Mouse (Mus musculus) hindbrain, embryonic 15.5 days (tissue): ENCODE results near the gene Tmf1. TPM values are rescaled to one million over a fixed set of nuclear protein-coding genes. Genes with fewer than 3 reads are reported as not detected.

ENCODE experiments used
- ATAC-seq: fragments of 200-750 bp; cut with Nextera tagmentation; 2 replicates; pipeline ENCODE4 v1.8.0; 2017; ENCODE audit warnings: low read depth, moderate number of reproducible peaks, moderate TSS enrichment; ENCODE audit not compliant: low FRiP score
- H3K27ac ChIP-seq: fragments of 300-500 bp; sonication (generic); replicated peaks from 2 replicates; pipeline ENCODE4 v1.5.1; 2015; ENCODE audit warnings: mild to moderate bottlenecking, inconsistent platforms
- H3K27me3 ChIP-seq: fragments of 300-500 bp; sonication (generic); 2 replicates; pipeline ENCODE4 v1.6.1; 2015; ENCODE audit warnings: control low read depth, inconsistent platforms
- H3K36me3 ChIP-seq: fragments of 300-500 bp; sonication (generic); 2 replicates; pipeline ENCODE4 v1.6.1; 2015; ENCODE audit warnings: control low read depth, inconsistent platforms
- H3K4me1 ChIP-seq: fragments of 300-500 bp; sonication (generic); replicated peaks from 2 replicates; pipeline ENCODE4 v1.6.1; 2015; ENCODE audit warnings: control low read depth, inconsistent platforms
- H3K4me2 ChIP-seq: fragments of 300-500 bp; sonication (generic); 2 replicates; pipeline ENCODE4 v1.6.1; 2015; ENCODE audit warnings: moderate library complexity, mild to moderate bottlenecking, inconsistent platforms
- H3K4me3 ChIP-seq: fragments of 300-500 bp; sonication (generic); 2 replicates; pipeline ENCODE4 v1.5.1; 2015; ENCODE audit warnings: mild to moderate bottlenecking, inconsistent platforms
- H3K9ac ChIP-seq: fragments of 300-500 bp; sonication (generic); 2 replicates; pipeline ENCODE4 v1.6.1; 2015; ENCODE audit warnings: inconsistent platforms
- H3K9me3 ChIP-seq: fragments of 300-500 bp; sonication (generic); 2 replicates; pipeline ENCODE4 v1.6.1; 2016; ENCODE audit warnings: control low read depth, inconsistent platforms
- WGBS: fragments of 180-500 bp; shearing (Covaris S2); methylation state at CpG from one replicate; pipeline ENCODE4 v1.1.7; 2015; 5-methylcytosine and 5-hydroxymethylcytosine counted together
- polyA plus RNA-seq: library from polyadenylated mRNA; unstranded; fragments of >200 nt; fragmentation: Nextera tagmentation; extraction: Ambion mirVana; gene quantifications from 2 replicates; pipeline ENCODE4 v1.2.1, GENCODE M21; 2015

The Tmf1 gene
- polyA plus RNA-seq, 1 experiment from 2014 or later, result 33.0 TPM

- Histone ChIP-seq H3K36me3 (peaks cover 4% of the 10 kb centered on the region; the same call in 1 of the 2 replicates), H3K9ac (peak overlapping the region; percentile 73), H3K4me1 (peaks cover 28% of the 10 kb centered on the region), H3K27ac (no peak overlapping the region; the same call in 1 of the 2 replicates), H3K4me3 (peak overlapping the region; percentile 81), H3K27me3 (no peaks in the 10 kb centered on the region), H3K9me3 (no peaks in the 10 kb centered on the region), H3K4me2 (peak overlapping the region; percentile 83)
- WGBS, result 52% methylated on average over 12 of the region's 12 CpGs
- ATAC-seq, result no peak
Measured at GRCm38 (mm10) chr6:97211981-97212380, 33.1 kb upstream of the Tmf1 start.

DNA sequence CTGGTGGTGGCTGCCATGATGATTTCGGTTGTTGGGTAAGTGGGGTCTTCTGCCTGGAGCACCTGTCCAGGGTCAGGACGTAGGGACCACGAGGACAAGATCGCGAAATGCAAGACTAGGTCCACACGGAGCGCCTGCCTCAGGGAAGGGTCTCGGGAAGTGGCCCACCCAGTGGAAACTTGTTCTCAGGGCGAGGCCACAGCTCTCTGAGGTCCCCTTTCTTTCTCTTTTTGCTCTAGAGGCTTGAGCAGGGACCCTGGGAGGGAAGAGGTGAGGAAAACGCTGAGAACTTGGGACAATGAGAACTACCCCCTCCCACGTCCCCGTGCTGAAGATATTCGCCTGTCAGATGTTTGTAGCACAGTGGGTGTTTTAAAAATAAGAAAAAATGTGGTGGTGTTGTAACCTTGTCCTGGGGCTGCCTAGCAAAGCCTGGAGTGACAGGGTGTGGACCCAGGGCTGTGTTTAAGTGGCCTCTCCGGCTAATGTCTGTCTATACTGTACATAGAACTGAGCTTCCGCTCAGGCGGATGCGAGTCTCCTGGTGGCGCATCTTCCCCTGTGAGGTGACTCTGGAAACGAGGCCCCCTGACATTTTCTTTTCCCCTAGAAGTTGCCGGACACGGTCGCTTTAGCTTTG lies 32.2 kb upstream of the Tmf1 start:
- Histone ChIP-seq H3K9me3 (no peaks in the 10 kb centered on the region), H3K4me3 (peak overlapping the region; percentile 81), H3K4me1 (peaks cover 25% of the 10 kb centered on the region), H3K9ac (peak overlapping the region; percentile 73), H3K27me3 (no peaks in the 10 kb centered on the region), H3K4me2 (peak overlapping the region; percentile 83), H3K27ac (peak overlapping the region; percentile 81), H3K36me3 (peaks cover 4% of the 10 kb centered on the region; the same call in 1 of the 2 replicates)
- WGBS, result 1% methylated on average over 22 of the region's 22 CpGs
- ATAC-seq, result peak; percentile 68

GRCm38 (mm10) chr6:97210191-97210961 lies 31.5 kb upstream of the Tmf1 start, which contains the start of gene Arl6ip5:
Arl6ip5 (plus strand) TSS chr6:97210689.
- H3K27ac ChIP-seq, result peak within 1 kb of the TSS; percentile 81
- H3K27me3 ChIP-seq, result no peaks in the 10 kb centered on the region
- H3K9me3 ChIP-seq, result no peaks in the 10 kb centered on the region
- H3K4me2 ChIP-seq, result peak within 1 kb of the TSS; percentile 83
- peak within 1 kb of the TSS; percentile 81 for H3K4me3 ChIP-seq
- peak within 1 kb of the TSS; percentile 73 for H3K9ac ChIP-seq
- peak; percentile 67 for ATAC-seq
- 11% methylated on average over 32 of the region's 32 CpGs for WGBS
- peaks cover 25% of the 10 kb centered on the region for H3K4me1 ChIP-seq
- H3K36me3 ChIP-seq, result peaks cover 4% of the 10 kb centered on the region; the same call in 1 of the 2 replicates

GRCm38 (mm10) chr6:97209751-97210150 lies 30.8 kb upstream of the Tmf1 start:
- no peak for ATAC-seq
- Histone ChIP-seq H3K36me3 (no peaks in the 10 kb centered on the region), H3K9me3 (no peaks in the 10 kb centered on the region), H3K27ac (no peak overlapping the region), H3K9ac (no peak overlapping the region), H3K27me3 (no peaks in the 10 kb centered on the region), H3K4me1 (peaks cover 25% of the 10 kb centered on the region), H3K4me2 (no peak overlapping the region), H3K4me3 (no peak overlapping the region)
- WGBS, result 87% methylated on average over 4 of the region's 4 CpGs

GRCm38 (mm10) chr6:97209201-97209600 lies 30.3 kb upstream of the Tmf1 start:
- Histone ChIP-seq H3K9ac (no peak overlapping the region), H3K27ac (no peak overlapping the region), H3K36me3 (no peaks in the 10 kb centered on the region), H3K9me3 (no peaks in the 10 kb centered on the region), H3K4me2 (no peak overlapping the region), H3K4me1 (peaks cover 31% of the 10 kb centered on the region), H3K27me3 (no peaks in the 10 kb centered on the region), H3K4me3 (no peak overlapping the region)
- no peak for ATAC-seq
- WGBS, result 59% methylated on average over 3 of the region's 3 CpGs

DNA sequence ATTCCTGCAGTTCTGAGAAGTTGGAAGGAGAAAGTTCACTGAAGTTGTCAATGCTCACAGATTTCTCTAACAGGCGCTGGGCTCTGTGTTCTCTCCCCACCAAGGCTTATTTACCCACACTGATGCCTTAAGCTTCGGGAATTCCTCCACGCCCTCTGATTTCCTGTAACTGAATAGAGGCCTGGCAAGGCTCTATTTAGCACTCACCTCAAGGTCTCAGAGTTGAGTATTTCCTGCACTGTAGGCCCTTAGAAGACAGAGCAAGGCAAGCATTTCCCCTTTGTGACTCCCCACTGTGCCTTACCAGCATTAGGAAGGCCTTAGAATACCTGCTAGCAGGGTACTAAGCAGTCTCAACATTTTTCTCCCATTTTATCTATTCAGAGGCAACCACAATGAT lies 29.5 kb upstream of the Tmf1 start:
- Histone ChIP-seq H3K4me1 (peaks cover 30% of the 10 kb centered on the region), H3K9ac (no peak overlapping the region), H3K4me3 (no peak overlapping the region), H3K27ac (no peak overlapping the region), H3K36me3 (no peaks in the 10 kb centered on the region), H3K9me3 (no peaks in the 10 kb centered on the region), H3K27me3 (no peaks in the 10 kb centered on the region), H3K4me2 (no peak overlapping the region)
- 54% methylated on average over 3 of the region's 3 CpGs for WGBS
- no peak for ATAC-seq

GRCm38 (mm10) chr6:97207085-97207484 lies 28.2 kb upstream of the Tmf1 start:
- 84% methylated on average over 4 of the region's 4 CpGs for WGBS

DNA sequence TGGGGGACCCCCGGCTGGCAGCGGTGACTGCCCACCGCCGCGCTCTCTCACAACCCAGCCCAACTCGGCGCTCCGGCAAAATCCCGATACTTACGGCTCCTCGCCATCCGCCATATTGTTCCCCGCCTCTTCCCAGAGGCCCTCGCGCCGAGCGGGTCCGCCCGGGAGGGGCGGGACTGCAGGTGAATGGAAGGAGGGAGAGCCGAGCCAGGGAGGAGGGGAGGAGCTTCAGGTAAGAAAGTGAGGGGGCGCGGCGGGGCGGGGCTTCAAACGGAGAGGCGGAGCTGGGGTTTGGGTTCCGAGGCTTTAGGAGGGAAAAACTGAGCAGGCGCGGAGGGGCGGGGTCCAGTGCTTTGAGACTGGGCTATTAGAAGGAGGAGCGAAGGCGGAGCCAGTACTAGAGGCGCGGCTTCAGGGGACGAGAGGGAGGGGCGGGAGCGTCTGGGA lies 26.5 kb upstream of the Tmf1 start, which contains the start of gene Uba3:
Gene Uba3 (minus strand): TSS at position 209 of the 447 bp plus-strand sequence.
- Histone ChIP-seq H3K4me3 (peak within 1 kb of the TSS; percentile 98), H3K36me3 (no peaks in the 10 kb centered on the region), H3K27ac (peak within 1 kb of the TSS; percentile 92), H3K9me3 (no peaks in the 10 kb centered on the region), H3K9ac (peak within 1 kb of the TSS; percentile 98), H3K4me1 (peaks cover 13% of the 10 kb centered on the region), H3K4me2 (peak within 1 kb of the TSS; percentile 59), H3K27me3 (no peaks in the 10 kb centered on the region)
- WGBS, result under 1% methylated on average over 38 of the region's 38 CpGs
- ATAC-seq, result peak; percentile 98

More at GRCm38 (mm10) chr6:97207085-97207484, 28.2 kb upstream of the Tmf1 start:
- Histone ChIP-seq H3K4me3 (no peak overlapping the region), H3K4me1 (peaks cover 21% of the 10 kb centered on the region), H3K36me3 (no peaks in the 10 kb centered on the region), H3K27me3 (no peaks in the 10 kb centered on the region), H3K9ac (no peak overlapping the region), H3K9me3 (no peaks in the 10 kb centered on the region), H3K27ac (no peak overlapping the region), H3K4me2 (no peak overlapping the region)
- ATAC-seq, result no peak

DNA sequence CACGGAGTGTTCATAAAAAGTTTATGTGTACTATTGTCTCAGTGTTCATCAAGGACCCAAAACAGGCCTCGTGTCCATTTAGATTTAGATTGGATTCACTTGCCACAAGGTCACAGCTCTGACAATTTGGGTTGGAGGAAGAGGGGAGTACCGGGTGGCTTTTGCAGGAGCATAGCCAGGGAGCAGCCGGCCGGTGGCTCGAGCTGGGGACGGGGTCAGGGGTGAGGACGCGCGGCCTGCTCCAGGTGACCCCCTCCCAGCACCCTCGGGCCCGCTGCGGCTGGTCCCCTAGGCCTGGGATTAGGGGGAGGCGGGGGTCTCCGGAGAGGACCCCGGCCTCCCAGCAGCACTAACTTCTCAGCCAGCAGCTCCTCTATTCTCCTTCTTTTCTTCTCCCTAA lies 26.0 kb upstream of the Tmf1 start:
- H3K4me3 ChIP-seq, result peak overlapping the region; percentile 98
- H3K4me1 ChIP-seq, result peaks cover 13% of the 10 kb centered on the region
- H3K9ac ChIP-seq, result peak overlapping the region; percentile 98
- H3K9me3 ChIP-seq, result no peaks in the 10 kb centered on the region
- peak overlapping the region; percentile 92 for H3K27ac ChIP-seq
- ATAC-seq, result peak; percentile 51; the same call in 1 of the 2 replicates
- H3K27me3 ChIP-seq, result no peaks in the 10 kb centered on the region
- under 1% methylated on average over 16 of the region's 16 CpGs for WGBS
- H3K4me2 ChIP-seq, result peak overlapping the region; percentile 59
- H3K36me3 ChIP-seq, result no peaks in the 10 kb centered on the region

GRCm38 (mm10) chr6:97204252-97204869 lies 25.4 kb upstream of the Tmf1 start:
- Histone ChIP-seq H3K4me3 (peak overlapping the region; percentile 98), H3K36me3 (no peaks in the 10 kb centered on the region), H3K4me1 (peaks cover 13% of the 10 kb centered on the region), H3K27me3 (no peaks in the 10 kb centered on the region), H3K4me2 (peak overlapping the region; percentile 59), H3K9ac (peak overlapping the region; percentile 98), H3K27ac (no peak overlapping the region), H3K9me3 (no peaks in the 10 kb centered on the region)
- no peak for ATAC-seq
- WGBS, result 19% methylated on average over 9 of the region's 9 CpGs

DNA sequence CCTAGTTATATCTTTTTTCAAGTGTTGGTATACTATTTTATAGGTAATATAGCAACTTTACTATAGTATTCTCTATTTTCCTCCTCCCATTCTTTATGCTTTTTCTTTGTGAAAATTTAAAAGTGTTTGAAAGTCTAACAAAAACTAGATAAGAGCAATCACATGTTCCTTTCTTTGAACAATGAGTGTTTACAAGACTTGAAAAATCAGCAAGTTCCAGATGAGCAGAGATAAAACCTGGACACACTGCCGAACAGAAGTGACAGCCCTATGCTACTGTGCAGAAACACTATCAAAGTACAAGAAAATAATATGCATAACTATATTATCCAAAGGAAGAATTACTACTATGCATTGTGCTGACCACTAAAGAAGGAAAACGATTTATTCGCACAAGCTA lies 23.6 kb upstream of the Tmf1 start:
- Histone ChIP-seq H3K4me1 (peaks cover 13% of the 10 kb centered on the region), H3K27me3 (no peaks in the 10 kb centered on the region), H3K4me2 (no peak overlapping the region), H3K9me3 (no peaks in the 10 kb centered on the region), H3K36me3 (peaks cover 6% of the 10 kb centered on the region), H3K27ac (no peak overlapping the region), H3K9ac (no peak overlapping the region), H3K4me3 (no peak overlapping the region)
- ATAC-seq, result no peak
- WGBS, result 95% methylated on average over 3 of the region's 3 CpGs

GRCm38 (mm10) chr6:97200437-97200836 lies 21.5 kb upstream of the Tmf1 start:
- WGBS, result 31% methylated on average over 3 of the region's 3 CpGs
- Histone ChIP-seq H3K4me1 (peaks cover 13% of the 10 kb centered on the region), H3K4me3 (no peak overlapping the region), H3K9ac (no peak overlapping the region), H3K4me2 (no peak overlapping the region), H3K9me3 (no peaks in the 10 kb centered on the region), H3K27ac (no peak overlapping the region), H3K36me3 (peaks cover 23% of the 10 kb centered on the region), H3K27me3 (no peaks in the 10 kb centered on the region)
- ATAC-seq, result no peak
